Mouse (Mus musculus) olfactory bulb, adult 2 months (tissue): ENCODE data around the gene Ankrd27.

ENCODE experiments used
- CTCF ChIP-seq: fragments of 200-500 bp; IDR thresholded peaks from 2 replicates; pipeline ENCODE4 v1.5.1; 2012; ENCODE audit warnings: low read depth, mild to moderate bottlenecking, low read length, moderate library complexity; ENCODE audit not compliant: insufficient read depth
- POLR2A ChIP-seq: fragments of 200-500 bp; IDR thresholded peaks from 2 replicates; pipeline ENCODE4 v1.6.1; 2012; ENCODE audit warnings: mild to moderate bottlenecking, low read depth, low read length, moderate library complexity; ENCODE audit not compliant: insufficient read depth

GRCm38 (mm10) chr7:35563071-35563470 is 23.0 kb upstream of the Ankrd27 start:
- TF ChIP-seq POLR2A (no peak), CTCF (no peak)
